Mouse (Mus musculus): ENCODE measurements around the gene Cers1. TPM values are rescaled to one million over a fixed set of nuclear protein-coding genes. Genes with fewer than 3 reads are reported as not detected.

Cers1 gene
- polyA plus RNA-seq, 1 experiment: 2.7 TPM

- no peak overlapping the region for H3K4me3 ChIP-seq (replicated peaks; ENCODE audit: extremely low read depth, low read depth, low read length)
- WGBS: 27% methylated on average over 3 of the region's 3 CpGs
Observed at GRCm38 (mm10) chr8:70281001-70281400, 34.6 kb upstream of the Cers1 start.

DNA sequence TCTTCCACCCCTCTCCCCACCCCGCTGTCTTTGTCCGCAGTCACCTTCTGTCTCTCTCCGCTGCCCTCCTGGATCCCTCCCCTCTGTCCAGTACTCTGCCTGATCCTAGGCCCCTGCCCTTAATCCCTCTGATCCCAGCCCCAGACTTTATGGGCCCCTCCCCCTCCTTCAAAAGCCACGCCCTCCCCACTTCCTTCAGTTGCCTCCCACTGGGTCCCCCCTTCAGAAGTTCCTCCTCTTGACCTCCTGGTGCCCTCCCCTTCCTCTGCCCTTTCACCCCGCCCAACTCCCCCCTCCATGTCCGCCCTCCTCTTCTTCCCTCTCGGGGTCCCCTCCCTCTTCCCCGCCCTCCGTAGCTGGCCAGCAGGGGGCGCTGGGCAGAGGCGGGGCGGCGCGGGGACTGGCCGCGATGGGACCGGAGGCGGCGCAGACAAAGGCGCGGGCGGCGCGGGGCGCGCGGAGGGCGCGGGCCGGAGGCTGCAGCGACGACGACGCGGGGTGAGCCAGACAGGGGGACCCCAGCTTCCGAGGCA lies 32.9 kb upstream of the Cers1 start, which contains the start of gene Homer3:
Homer3 (plus strand) TSS at position 225 of the 533 bp plus-strand sequence.
- TF ChIP-seq POLR2A (IDR thresholded peaks at IDR 0.05; ENCODE audit: borderline replicate concordance, extremely low read depth, low read depth, low read length) (peak; percentile 56; the same call in 1 of the 2 replicates), CTCF (IDR thresholded peaks at IDR 0.05; ENCODE audit: insufficient read depth, low read length) (peak; percentile 11; the same call in 1 of the 2 replicates)
- DNase-seq: peak; percentile 88
- 2% methylated on average over 35 of the region's 36 CpGs for WGBS
- peaks cover 8% of the 10 kb centered on the region for H3K4me1 ChIP-seq (ENCODE audit: control insufficient read depth, insufficient read depth, low read length)
- H3K4me3 ChIP-seq (replicated peaks; ENCODE audit: extremely low read depth, low read depth, low read length): peak within 1 kb of the TSS; percentile 97

More at GRCm38 (mm10) chr8:70281001-70281400, 34.6 kb upstream of the Cers1 start:
- no peak for DNase-seq
- no peak for TF ChIP-seq POLR2A (IDR thresholded peaks at IDR 0.05; ENCODE audit: borderline replicate concordance, extremely low read depth, low read depth, low read length)
- no peak for TF ChIP-seq CTCF (IDR thresholded peaks at IDR 0.05; ENCODE audit: insufficient read depth, low read length)
- H3K4me1 ChIP-seq (ENCODE audit: control insufficient read depth, insufficient read depth, low read length): peaks cover 15% of the 10 kb centered on the region

- Histone ChIP-seq H3K4me1 (ENCODE audit: control insufficient read depth, insufficient read depth, low read length) (peaks cover 8% of the 10 kb centered on the region), H3K4me3 (replicated peaks; ENCODE audit: extremely low read depth, low read depth, low read length) (peak overlapping the region; percentile 97)
- no peak for DNase-seq
- under 1% methylated on average over 55 of the region's 55 CpGs for WGBS
- TF ChIP-seq CTCF (IDR thresholded peaks at IDR 0.05; ENCODE audit: insufficient read depth, low read length): no peak
- no peak for TF ChIP-seq POLR2A (IDR thresholded peaks at IDR 0.05; ENCODE audit: borderline replicate concordance, extremely low read depth, low read depth, low read length)
Observed at GRCm38 (mm10) chr8:70283136-70284077, 32.2 kb upstream of the Cers1 start.

- no peak overlapping the region for H3K4me3 ChIP-seq (replicated peaks; ENCODE audit: extremely low read depth, low read depth, low read length)
- TF ChIP-seq POLR2A (IDR thresholded peaks at IDR 0.05; ENCODE audit: borderline replicate concordance, extremely low read depth, low read depth, low read length) (no peak), CTCF (IDR thresholded peaks at IDR 0.05; ENCODE audit: insufficient read depth, low read length) (no peak)
- 65% methylated on average over 5 of the region's 5 CpGs for WGBS
- no peak for DNase-seq
- peaks cover 8% of the 10 kb centered on the region for H3K4me1 ChIP-seq (ENCODE audit: control insufficient read depth, insufficient read depth, low read length)
Observed at GRCm38 (mm10) chr8:70284421-70284820, 31.2 kb upstream of the Cers1 start.

- H3K4me3 ChIP-seq (replicated peaks; ENCODE audit: extremely low read depth, low read depth, low read length): no peak overlapping the region
- H3K4me1 ChIP-seq (ENCODE audit: control insufficient read depth, insufficient read depth, low read length): peaks cover 8% of the 10 kb centered on the region
- TF ChIP-seq CTCF (IDR thresholded peaks at IDR 0.05; ENCODE audit: insufficient read depth, low read length): no peak
- no peak for TF ChIP-seq POLR2A (IDR thresholded peaks at IDR 0.05; ENCODE audit: borderline replicate concordance, extremely low read depth, low read depth, low read length)
- WGBS: 95% methylated on average over 15 of the region's 15 CpGs
- no peak for DNase-seq
Observed at GRCm38 (mm10) chr8:70285304-70285703, 30.3 kb upstream of the Cers1 start.

GRCm38 (mm10) chr8:70286737-70287136 lies 28.8 kb upstream of the Cers1 start:
- TF ChIP-seq POLR2A (IDR thresholded peaks at IDR 0.05; ENCODE audit: borderline replicate concordance, extremely low read depth, low read depth, low read length): no peak
- peak; percentile 43 for TF ChIP-seq CTCF (IDR thresholded peaks at IDR 0.05; ENCODE audit: insufficient read depth, low read length)
- no peak for DNase-seq
- Histone ChIP-seq H3K4me3 (replicated peaks; ENCODE audit: extremely low read depth, low read depth, low read length) (no peak overlapping the region), H3K4me1 (ENCODE audit: control insufficient read depth, insufficient read depth, low read length) (peaks cover 8% of the 10 kb centered on the region)
- 92% methylated on average over 8 of the region's 8 CpGs for WGBS

- H3K4me3 ChIP-seq (replicated peaks; ENCODE audit: extremely low read depth, low read depth, low read length): no peak overlapping the region
- DNase-seq: no peak
- WGBS: 21% methylated on average over 5 of the region's 5 CpGs
- TF ChIP-seq POLR2A (IDR thresholded peaks at IDR 0.05; ENCODE audit: borderline replicate concordance, extremely low read depth, low read depth, low read length): no peak; the same call in 1 of the 2 replicates
- no peaks in the 10 kb centered on the region for H3K4me1 ChIP-seq (ENCODE audit: control insufficient read depth, insufficient read depth, low read length)
Observed at GRCm38 (mm10) chr8:70293988-70294405, 21.6 kb upstream of the Cers1 start.

DNA sequence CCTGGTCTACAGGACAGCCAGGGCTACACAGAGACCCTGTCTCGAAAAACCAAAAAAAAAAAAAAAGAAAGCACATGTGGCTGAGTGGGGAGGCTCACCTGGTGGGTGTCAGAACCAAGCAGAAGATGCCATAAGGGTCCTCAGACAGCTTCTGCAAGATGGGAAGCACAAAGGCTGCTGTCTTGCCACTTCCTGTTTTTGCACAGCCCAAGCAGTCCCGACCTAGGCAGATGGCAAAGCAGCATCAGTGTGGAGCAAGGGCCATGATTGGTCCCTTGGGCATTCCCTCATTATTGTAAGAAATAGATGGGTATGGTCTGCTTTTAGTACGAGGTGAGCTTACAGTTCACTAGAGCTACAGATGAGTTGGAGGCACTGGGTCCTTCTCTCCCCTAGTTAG lies 14.7 kb upstream of the Cers1 start:
- peaks cover 7% of the 10 kb centered on the region for H3K4me1 ChIP-seq (ENCODE audit: control insufficient read depth, insufficient read depth, low read length)
- TF ChIP-seq CTCF (IDR thresholded peaks at IDR 0.05; ENCODE audit: insufficient read depth, low read length) (no peak), POLR2A (IDR thresholded peaks at IDR 0.05; ENCODE audit: borderline replicate concordance, extremely low read depth, low read depth, low read length) (no peak)
- DNase-seq: no peak
- 66% methylated on average over 3 of the region's 3 CpGs for WGBS
- no peak overlapping the region for H3K4me3 ChIP-seq (replicated peaks; ENCODE audit: extremely low read depth, low read depth, low read length)

GRCm38 (mm10) chr8:70302358-70302890 lies 13.2 kb upstream of the Cers1 start, which contains the start of the genes Ddx49 and Cope:
Gene Ddx49, minus strand, starts transcription at chr8:70302489.
Gene Cope, plus strand, starts transcription at chr8:70302518.
- DNase-seq: peak; percentile 96
- H3K4me3 ChIP-seq (replicated peaks; ENCODE audit: extremely low read depth, low read depth, low read length): peak within 1 kb of the TSS; percentile 99
- TF ChIP-seq CTCF (IDR thresholded peaks at IDR 0.05; ENCODE audit: insufficient read depth, low read length): no peak
- peak; percentile 79; the same call in 1 of the 2 replicates for TF ChIP-seq POLR2A (IDR thresholded peaks at IDR 0.05; ENCODE audit: borderline replicate concordance, extremely low read depth, low read depth, low read length)
- H3K4me1 ChIP-seq (ENCODE audit: control insufficient read depth, insufficient read depth, low read length): peaks cover 7% of the 10 kb centered on the region
- WGBS: under 1% methylated on average over 40 of the region's 40 CpGs
